Mouse (Mus musculus) spleen, adult 2 months (tissue): Measurements from ENCODE around the gene Foxp4.

Experiments
- CTCF ChIP-seq: fragments of 200-500 bp; IDR thresholded peaks from 2 replicates; pipeline ENCODE4 v1.5.1; 2011; ENCODE audit warnings: mild to moderate bottlenecking, inconsistent platforms; ENCODE audit not compliant: insufficient read depth, insufficient read length, insufficient replicate concordance; ENCODE audit errors: extremely low read depth
- POLR2A ChIP-seq: fragments of 200-500 bp; IDR thresholded peaks from 2 replicates; pipeline ENCODE4 v1.6.1; 2011; ENCODE audit warnings: low read depth, low read length, inconsistent platforms

DNA sequence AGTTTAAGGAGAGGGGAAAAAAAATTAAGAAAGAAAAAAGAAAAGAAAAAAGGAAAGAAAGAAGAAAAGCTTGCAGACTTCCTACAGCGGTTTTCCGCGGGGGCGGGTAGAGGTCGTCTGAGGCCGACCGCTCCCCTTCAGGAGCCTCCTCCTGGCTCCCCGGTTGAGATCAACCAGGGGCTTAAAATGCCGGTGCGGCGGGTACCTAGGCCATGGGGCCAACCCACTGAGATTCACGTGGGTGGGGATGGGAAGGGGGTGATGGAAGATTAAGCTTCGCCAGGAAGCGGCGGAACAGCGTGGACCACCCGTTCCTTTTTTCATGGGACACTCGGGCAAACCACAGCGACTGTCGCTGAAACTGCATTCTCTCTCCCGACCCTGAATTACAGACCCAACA, 2.3 kb downstream of the Foxp4 start:
- no peak for TF ChIP-seq POLR2A
- TF ChIP-seq CTCF, result no peak
